Mouse (Mus musculus): ENCODE measurements around the gene Tnrc6b. TPM values are rescaled to one million over a fixed set of nuclear protein-coding genes. Genes with fewer than 3 reads are reported as not detected.

Tnrc6b gene
- polyA plus RNA-seq, 1 experiment = 13.3 TPM

- TF ChIP-seq POLR2A (IDR thresholded peaks at IDR 0.05; ENCODE audit: low read depth, low read length) (no peak), CTCF (IDR thresholded peaks at IDR 0.05; ENCODE audit: extremely low read depth, insufficient read length, insufficient replicate concordance, low read depth, low read length) (no peak)
- Histone ChIP-seq H3K27me3 (ENCODE audit: control insufficient read depth, insufficient read depth, low read length) (no peaks in the 10 kb centered on the region), H3K36me3 (ENCODE audit: control insufficient read depth, insufficient read depth, low read length) (no peaks in the 10 kb centered on the region; the same call in 1 of the 2 replicates), H3K4me3 (ENCODE audit: low read depth, low read length) (no peak overlapping the region), H3K4me1 (ENCODE audit: control insufficient read depth, insufficient read depth, insufficient read length, low read length) (peaks cover 3% of the 10 kb centered on the region; the same call in 1 of the 2 replicates), H3K27ac (ENCODE audit: insufficient read depth, low read depth, low read length) (no peak overlapping the region)
- 95% methylated on average over 6 of the region's 6 CpGs for WGBS
These were observed 53.6 kb downstream of the Tnrc6b start for GRCm38 (mm10) chr15:80764666-80765065.

- peaks cover 3% of the 10 kb centered on the region; the same call in 1 of the 2 replicates for H3K4me1 ChIP-seq (ENCODE audit: control insufficient read depth, insufficient read depth, insufficient read length, low read length)
- WGBS = 97% methylated on average over 2 of the region's 2 CpGs
- no peak for TF ChIP-seq POLR2A (IDR thresholded peaks at IDR 0.05; ENCODE audit: low read depth, low read length)
- TF ChIP-seq CTCF (IDR thresholded peaks at IDR 0.05; ENCODE audit: extremely low read depth, insufficient read length, insufficient replicate concordance, low read depth, low read length) = no peak
These were observed 54.3 kb downstream of the Tnrc6b start for GRCm38 (mm10) chr15:80765381-80765780.

GRCm38 (mm10) chr15:80768216-80768615 lies 57.1 kb downstream of the Tnrc6b start:
- H3K4me1 ChIP-seq (ENCODE audit: control insufficient read depth, insufficient read depth, insufficient read length, low read length) = peaks cover 2% of the 10 kb centered on the region; the same call in 1 of the 2 replicates
- H3K4me3 ChIP-seq (ENCODE audit: low read depth, low read length) = no peak overlapping the region
- TF ChIP-seq POLR2A (IDR thresholded peaks at IDR 0.05; ENCODE audit: low read depth, low read length) = no peak
- TF ChIP-seq CTCF (IDR thresholded peaks at IDR 0.05; ENCODE audit: extremely low read depth, insufficient read length, insufficient replicate concordance, low read depth, low read length) = no peak
- H3K27ac ChIP-seq (ENCODE audit: insufficient read depth, low read depth, low read length) = no peak overlapping the region
- no peaks in the 10 kb centered on the region for H3K36me3 ChIP-seq (ENCODE audit: control insufficient read depth, insufficient read depth, low read length)
- WGBS = 88% methylated on average over 3 of the region's 3 CpGs
- H3K27me3 ChIP-seq (ENCODE audit: control insufficient read depth, insufficient read depth, low read length) = no peaks in the 10 kb centered on the region

More at GRCm38 (mm10) chr15:80765381-80765780, 54.3 kb downstream of the Tnrc6b start:
- no peaks in the 10 kb centered on the region for H3K27me3 ChIP-seq (ENCODE audit: control insufficient read depth, insufficient read depth, low read length)
- no peaks in the 10 kb centered on the region for H3K36me3 ChIP-seq (ENCODE audit: control insufficient read depth, insufficient read depth, low read length)
- H3K27ac ChIP-seq (ENCODE audit: insufficient read depth, low read depth, low read length) = no peak overlapping the region
- H3K4me3 ChIP-seq (ENCODE audit: low read depth, low read length) = no peak overlapping the region

GRCm38 (mm10) chr15:80771926-80772441 lies 60.9 kb downstream of the Tnrc6b start:
- no peaks in the 10 kb centered on the region for H3K36me3 ChIP-seq (ENCODE audit: control insufficient read depth, insufficient read depth, low read length)
- TF ChIP-seq POLR2A (IDR thresholded peaks at IDR 0.05; ENCODE audit: low read depth, low read length) (no peak), CTCF (IDR thresholded peaks at IDR 0.05; ENCODE audit: extremely low read depth, insufficient read length, insufficient replicate concordance, low read depth, low read length) (no peak)
- peaks cover 2% of the 10 kb centered on the region; the same call in 1 of the 2 replicates for H3K4me1 ChIP-seq (ENCODE audit: control insufficient read depth, insufficient read depth, insufficient read length, low read length)
- H3K27me3 ChIP-seq (ENCODE audit: control insufficient read depth, insufficient read depth, low read length) = no peaks in the 10 kb centered on the region
- H3K4me3 ChIP-seq (ENCODE audit: low read depth, low read length) = no peak overlapping the region
- no peak overlapping the region for H3K27ac ChIP-seq (ENCODE audit: insufficient read depth, low read depth, low read length)
- 15% methylated on average over 1 of the region's 1 CpGs for WGBS

- H3K27ac ChIP-seq (ENCODE audit: insufficient read depth, low read depth, low read length) = no peak overlapping the region
- H3K4me3 ChIP-seq (ENCODE audit: low read depth, low read length) = no peak overlapping the region
- no peaks in the 10 kb centered on the region for H3K36me3 ChIP-seq (ENCODE audit: control insufficient read depth, insufficient read depth, low read length)
- TF ChIP-seq CTCF (IDR thresholded peaks at IDR 0.05; ENCODE audit: extremely low read depth, insufficient read length, insufficient replicate concordance, low read depth, low read length) = no peak
- TF ChIP-seq POLR2A (IDR thresholded peaks at IDR 0.05; ENCODE audit: low read depth, low read length) = no peak
- no peaks in the 10 kb centered on the region for H3K27me3 ChIP-seq (ENCODE audit: control insufficient read depth, insufficient read depth, low read length)
- peaks cover 2% of the 10 kb centered on the region; the same call in 1 of the 2 replicates for H3K4me1 ChIP-seq (ENCODE audit: control insufficient read depth, insufficient read depth, insufficient read length, low read length)
- WGBS = 95% methylated on average over 1 of the region's 1 CpGs
These were observed 63.6 kb downstream of the Tnrc6b start for GRCm38 (mm10) chr15:80774666-80775065.

GRCm38 (mm10) chr15:80779006-80779405 lies 67.9 kb downstream of the Tnrc6b start:
- Histone ChIP-seq H3K4me1 (ENCODE audit: control insufficient read depth, insufficient read depth, insufficient read length, low read length) (no peaks in the 10 kb centered on the region), H3K27ac (ENCODE audit: insufficient read depth, low read depth, low read length) (no peak overlapping the region), H3K36me3 (ENCODE audit: control insufficient read depth, insufficient read depth, low read length) (no peaks in the 10 kb centered on the region), H3K27me3 (ENCODE audit: control insufficient read depth, insufficient read depth, low read length) (no peaks in the 10 kb centered on the region), H3K4me3 (ENCODE audit: low read depth, low read length) (no peak overlapping the region)
- WGBS = 37% methylated on average over 3 of the region's 3 CpGs
- TF ChIP-seq CTCF (IDR thresholded peaks at IDR 0.05; ENCODE audit: extremely low read depth, insufficient read length, insufficient replicate concordance, low read depth, low read length) (no peak), POLR2A (IDR thresholded peaks at IDR 0.05; ENCODE audit: low read depth, low read length) (no peak)

- 0 out of 2 replicates have a peak, but pooled peaks cover 2% of the 10 kb centered on the region for H3K4me1 ChIP-seq (ENCODE audit: control insufficient read depth, insufficient read depth, insufficient read length, low read length)
- no peak for TF ChIP-seq POLR2A (IDR thresholded peaks at IDR 0.05; ENCODE audit: low read depth, low read length)
- no peak for TF ChIP-seq CTCF (IDR thresholded peaks at IDR 0.05; ENCODE audit: extremely low read depth, insufficient read length, insufficient replicate concordance, low read depth, low read length)
- WGBS = 85% methylated on average over 5 of the region's 5 CpGs
These were observed 69.1 kb downstream of the Tnrc6b start for GRCm38 (mm10) chr15:80780154-80780751.

More at GRCm38 (mm10) chr15:80780154-80780751, 69.1 kb downstream of the Tnrc6b start:
- no peak overlapping the region for H3K4me3 ChIP-seq (ENCODE audit: low read depth, low read length)
- H3K36me3 ChIP-seq (ENCODE audit: control insufficient read depth, insufficient read depth, low read length) = no peaks in the 10 kb centered on the region
- H3K27ac ChIP-seq (ENCODE audit: insufficient read depth, low read depth, low read length) = no peak overlapping the region
- no peaks in the 10 kb centered on the region for H3K27me3 ChIP-seq (ENCODE audit: control insufficient read depth, insufficient read depth, low read length)
